9 mouse cellular contexts compared by ENCODE assay signal in genomic region chr6:48024330-48024993, GRCm38 (mm10). TPM values are rescaled to one million over a fixed set of nuclear protein-coding genes. Genes with fewer than 3 reads are reported as not detected.
DNase-seq lines count a peak whose midpoint lies in the region; ATAC-seq lines count a peak whose summit lies in the region.
"Had no signal": no experiment of that assay in that cellular context is flagged by ENCODE, and none has a peak within 500 bp of the region (broad histone marks: within the 10 kb centered on the region; RNA-seq: fewer than 3 reads in every experiment).

No protein-coding gene starts in this region.

- 68% methylated on average over 43 of the region's 43 CpGs for WGBS in forebrain, embryonic 13.5 days
- 76% methylated on average over 43 of the region's 43 CpGs for WGBS in midbrain, embryonic 15.5 days

- peak; percentile 38; the same call in 1 of the 2 replicates for ATAC-seq in forebrain, embryonic 13.5 days
- ATAC-seq in midbrain, embryonic 15.5 days (replicated peaks) = peak; percentile 67; the same call in 1 of the 2 replicates
- no peak for ATAC-seq in erythroid progenitor cell, adult 5-6 weeks (replicated peaks; ENCODE audit: low FRiP score, poor library complexity, severe bottlenecking)

- H3K27ac ChIP-seq in forebrain, embryonic 13.5 days = no peak overlapping the region
- H3K27ac ChIP-seq in midbrain, embryonic 15.5 days = no peak overlapping the region

- peak; percentile 46 for DNase-seq in layer of hippocampus, adult 11-12 months (ENCODE audit: low spot score)
- DNase-seq in layer of hippocampus, postnatal 25 days (ENCODE audit: extremely low spot score in 1 of 2, low spot score in 1 of 2) = no peak
- peak; percentile 91 for DNase-seq in ZHBTc4 (ENCODE audit: low read depth, low spot score)
- no peak for DNase-seq in spleen, adult 18-20 months
- DNase-seq in thymus, postnatal 14 days = no peak
- DNase-seq: right cerebral cortex, adult 18-20 months had no signal

- no peak overlapping the region for H3K9ac ChIP-seq in forebrain, embryonic 13.5 days
- no peak overlapping the region for H3K9ac ChIP-seq in midbrain, embryonic 15.5 days

- peaks cover 21% of the 10 kb centered on the region for H3K9me3 ChIP-seq in forebrain, embryonic 13.5 days (replicated peaks)
- H3K9me3 ChIP-seq in midbrain, embryonic 15.5 days = peaks cover 18% of the 10 kb centered on the region; the same call in 1 of the 2 replicates

- no peak overlapping the region for H3K4me2 ChIP-seq in forebrain, embryonic 13.5 days
- peak overlapping the region; percentile 8; the same call in 1 of the 2 replicates for H3K4me2 ChIP-seq in midbrain, embryonic 15.5 days

- peaks cover 75% of the 10 kb centered on the region for H3K36me3 ChIP-seq in forebrain, embryonic 13.5 days (ENCODE audit: poor library complexity, severe bottlenecking)
- H3K36me3 ChIP-seq in midbrain, embryonic 15.5 days (replicated peaks) = peaks cover 64% of the 10 kb centered on the region

- 0 out of 2 replicates have a peak, but pooled peaks cover 6% of the 10 kb centered on the region for H3K4me1 ChIP-seq in forebrain, embryonic 13.5 days
- peaks cover 7% of the 10 kb centered on the region; the same call in 1 of the 2 replicates for H3K4me1 ChIP-seq in midbrain, embryonic 15.5 days

- no peaks in the 10 kb centered on the region for H3K27me3 ChIP-seq in forebrain, embryonic 13.5 days
- H3K27me3 ChIP-seq in midbrain, embryonic 15.5 days (replicated peaks) = no peaks in the 10 kb centered on the region

- no peak overlapping the region for H3K4me3 ChIP-seq in forebrain, embryonic 13.5 days
- no peak overlapping the region for H3K4me3 ChIP-seq in midbrain, embryonic 15.5 days

RNA-seq across cellular contexts. Expression of gene Zfp777, which starts 24.2 kb away (rescaled TPM):
- 10 to 100 TPM; 33.8 to 33.9 TPM for total RNA-seq in layer of hippocampus, postnatal 25 days (2021)
- 6.8 and 7.4 TPM in 2 replicates for polyA plus RNA-seq in forebrain, embryonic 13.5 days (2015; fragmentation: Nextera tagmentation; extraction: Ambion mirVana)
- polyA plus RNA-seq in midbrain, embryonic 15.5 days (2015; fragmentation: Nextera tagmentation; extraction: Ambion mirVana) = 13.9 and 15.1 TPM in 2 replicates
- total RNA-seq in erythroid progenitor cell, adult 5-6 weeks (2015; ENCODE audit: low replicate concordance) = 0.42 and 2.2 TPM in 2 replicates
- 2.3 and 4.9 TPM in 2 replicates for total RNA-seq in erythroid progenitor cell, adult 5-6 weeks (2017; ENCODE audit: low replicate concordance)

Comparison
In these comparisons a context has a peak if more than half of its experiments do, and no peak if none do; other contexts are left out.
1. DNase-seq: peak in layer of hippocampus, adult 11-12 months (single experiment) and ZHBTc4 (single experiment); none in layer of hippocampus, postnatal 25 days (0 of 2), spleen, adult 18-20 months (0 of 2) and thymus, postnatal 14 days (single experiment).
2. RNA of gene Zfp777, which starts 24.2 kb away (total RNA-seq): 33.8 to 33.9 TPM in layer of hippocampus, postnatal 25 days; 0.42 to 4.9 TPM in erythroid progenitor cell, adult 5-6 weeks; every median in the first group is over 4 times any median in the second.